Mouse (Mus musculus) heart, adult 2 months (tissue): ENCODE measurements around the gene Hoxd8. TPM values are rescaled to one million over a fixed set of nuclear protein-coding genes. Genes with fewer than 3 reads are reported as not detected.
A peak's percentile ranks its signal among the peaks of the same experiment; 100 is the strongest.

Experiments used
- DNase-seq, 2 experiments: peaks; one replicate each; pipeline ENCODE4 v3.0.0; 2021
- H3K27ac ChIP-seq: fragments of 200-600 bp; 2 replicates; pipeline ENCODE4 v1.8.1; 2022
- H3K27me3 ChIP-seq: fragments of 200-500 bp; 2 replicates; pipeline ENCODE4 v1.6.1; 2012; ENCODE audit warnings: mild to moderate bottlenecking, low read length, inconsistent platforms, mixed read lengths; ENCODE audit not compliant: control insufficient read depth, insufficient read depth
- H3K36me3 ChIP-seq: fragments of 200-500 bp; 2 replicates; pipeline ENCODE4 v1.6.1; 2012; ENCODE audit warnings: low read length, inconsistent platforms; ENCODE audit not compliant: control insufficient read depth, insufficient read depth
- H3K4me1 ChIP-seq: fragments of 200-500 bp; 2 replicates; pipeline ENCODE4 v1.6.1; 2011; ENCODE audit warnings: low read length; ENCODE audit not compliant: control insufficient read depth, insufficient read depth
- H3K4me3 ChIP-seq: fragments of 200-600 bp; 2 replicates; pipeline ENCODE4 v1.8.1; 2022
- H3K79me2 ChIP-seq: fragments of 200-500 bp; replicated peaks from 2 replicates; pipeline ENCODE4 v1.6.1; 2012; ENCODE audit warnings: mild to moderate bottlenecking, inconsistent platforms, low read length, moderate library complexity, mixed read lengths; ENCODE audit not compliant: control insufficient read depth, insufficient read depth
- H3K9ac ChIP-seq: fragments of 200-500 bp; 2 replicates; pipeline ENCODE4 v1.6.1; 2012; ENCODE audit warnings: low read depth, mild to moderate bottlenecking, control low read depth, inconsistent platforms, low read length, mixed read lengths
- CTCF ChIP-seq: fragments of 200-600 bp; IDR thresholded peaks from 2 replicates; pipeline ENCODE4 v1.8.1; 2022; ENCODE audit warnings: antibody characterized with exemption, mild to moderate bottlenecking, moderate library complexity
- EP300 ChIP-seq: fragments of 200-500 bp; IDR thresholded peaks from 2 replicates; pipeline ENCODE4 v1.6.1; 2011; ENCODE audit warnings: low read depth, low read length, control low read depth; ENCODE audit not compliant: insufficient read depth
- POLR2A ChIP-seq: fragments of 200-500 bp; IDR thresholded peaks from 2 replicates; pipeline ENCODE4 v1.6.1; 2011; ENCODE audit warnings: mild to moderate bottlenecking, low read depth, low read length, control low read depth; ENCODE audit not compliant: insufficient read depth
- WGBS: fragments of 180-500 bp; shearing (Covaris S2); methylation state at CpG from one replicate; pipeline ENCODE4 v1.1.7; 2018; 5-methylcytosine and 5-hydroxymethylcytosine counted together
- intact Hi-C: fragments of 180-260 bp; cut with DNase I; formaldehyde crosslinking; loops from one replicate; pipeline ENCODE4 v1.15.1; 2025
- polyA plus RNA-seq: library from polyadenylated mRNA; depleted of rRNA; stranded (reverse); fragments of >200 nt; gene quantifications from 2 replicates; pipeline ENCODE4 v1.2.3, GENCODE M21; 2012
- total RNA-seq, 2 experiments: library from RNA; stranded (reverse); gene quantifications; 2 replicates each; pipeline ENCODE4 v1.2.3; 2021

The Hoxd8 gene
- total and polyA plus RNA-seq, 3 experiments, result 0.59 to 1.0 (median 0.61) TPM

DNA sequence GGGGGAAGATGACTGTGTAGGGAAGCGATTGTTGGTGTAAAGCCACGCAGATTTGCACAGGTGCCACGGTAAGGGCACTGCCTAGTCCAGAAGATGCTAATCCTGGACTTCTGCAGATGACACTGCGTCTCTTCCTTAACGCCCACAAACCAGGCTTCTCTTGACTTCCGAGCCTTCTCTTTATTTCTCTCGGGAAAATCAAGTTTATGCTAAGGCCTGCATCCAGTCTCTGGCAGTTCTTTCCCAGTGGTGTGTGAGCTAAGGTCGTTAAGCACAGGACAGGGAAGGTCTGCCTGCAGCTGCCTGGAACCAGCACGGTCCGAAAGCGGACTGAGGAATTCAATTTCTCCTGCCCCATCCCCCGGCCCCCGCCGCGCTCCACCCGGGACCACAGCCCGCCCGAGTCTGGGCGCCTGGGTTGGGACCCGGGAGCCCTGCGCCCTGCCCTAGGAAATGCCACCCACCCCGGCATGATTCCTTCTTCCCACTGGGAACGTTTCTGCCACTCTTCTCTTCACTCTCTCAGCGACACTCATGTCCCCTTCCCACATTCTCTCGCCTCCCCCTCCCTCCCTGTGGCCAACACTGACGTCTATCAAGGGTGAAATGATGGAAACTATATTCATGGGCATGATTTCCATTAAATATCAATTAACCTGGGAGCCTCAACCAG is 559 bp upstream of the Hoxd8 start:
- no peak overlapping the region for H3K9ac ChIP-seq
- no peak for TF ChIP-seq CTCF
- TF ChIP-seq POLR2A, result no peak
- no peak for TF ChIP-seq EP300
- intact Hi-C loops, result loop anchor here (2.0 to 5.0 kb wide), 4 partner anchors 258 to 885 kb away; no protein-coding TSS in a partner anchor
- peak in 1 of 2 experiments; percentile 24 for DNase-seq
- no peaks in the 10 kb centered on the region for H3K4me1 ChIP-seq
- H3K4me3 ChIP-seq, result no peak overlapping the region
- H3K27ac ChIP-seq, result no peak overlapping the region
- H3K27me3 ChIP-seq, result peaks cover 33% of the 10 kb centered on the region
- no peaks in the 10 kb centered on the region for H3K79me2 ChIP-seq
- H3K36me3 ChIP-seq, result no peaks in the 10 kb centered on the region
- 13% methylated on average over 26 of the region's 26 CpGs for WGBS

DNA sequence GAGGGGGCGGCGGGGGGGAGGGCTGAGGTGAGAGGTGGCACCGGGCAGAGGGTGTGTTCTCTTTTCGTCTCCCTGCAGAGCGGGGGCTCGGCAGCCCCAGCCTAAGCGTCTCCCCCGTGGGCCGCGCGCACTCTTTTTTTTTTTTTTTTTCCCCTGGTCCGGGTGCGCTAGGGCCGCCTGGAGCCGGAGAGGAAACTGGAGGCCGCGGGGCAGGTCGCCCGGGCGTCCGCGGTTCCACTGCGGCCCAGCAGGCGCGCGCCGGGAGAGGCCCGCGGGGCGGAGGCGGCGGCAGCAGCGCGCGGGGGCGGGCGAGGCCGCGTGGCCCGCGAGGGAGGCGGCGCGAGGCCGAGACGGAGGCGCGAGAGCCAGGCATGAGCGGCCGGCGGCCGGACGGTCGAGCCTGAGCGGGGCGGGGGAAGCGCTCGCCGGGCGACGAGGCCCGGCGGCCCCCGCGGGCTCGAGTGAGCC is 618 bp downstream of the Hoxd8 start:
- Histone ChIP-seq H3K27me3 (peaks cover 28% of the 10 kb centered on the region), H3K9ac (peak overlapping the region; percentile 69), H3K4me1 (no peaks in the 10 kb centered on the region), H3K79me2 (no peaks in the 10 kb centered on the region), H3K27ac (no peak overlapping the region), H3K36me3 (no peaks in the 10 kb centered on the region), H3K4me3 (peak overlapping the region; percentile 35)
- 4% methylated on average over 62 of the region's 66 CpGs for WGBS
- peak; percentile 58 to 67 for DNase-seq
- intact Hi-C loops, result loop anchor here (5.0 kb wide), 2 partner anchors 257 to 607 kb away; no protein-coding TSS in a partner anchor
- TF ChIP-seq CTCF (0 out of 2 replicates have a peak, but pooled peaks have one; percentile 13), POLR2A (no peak), EP300 (no peak)

DNA sequence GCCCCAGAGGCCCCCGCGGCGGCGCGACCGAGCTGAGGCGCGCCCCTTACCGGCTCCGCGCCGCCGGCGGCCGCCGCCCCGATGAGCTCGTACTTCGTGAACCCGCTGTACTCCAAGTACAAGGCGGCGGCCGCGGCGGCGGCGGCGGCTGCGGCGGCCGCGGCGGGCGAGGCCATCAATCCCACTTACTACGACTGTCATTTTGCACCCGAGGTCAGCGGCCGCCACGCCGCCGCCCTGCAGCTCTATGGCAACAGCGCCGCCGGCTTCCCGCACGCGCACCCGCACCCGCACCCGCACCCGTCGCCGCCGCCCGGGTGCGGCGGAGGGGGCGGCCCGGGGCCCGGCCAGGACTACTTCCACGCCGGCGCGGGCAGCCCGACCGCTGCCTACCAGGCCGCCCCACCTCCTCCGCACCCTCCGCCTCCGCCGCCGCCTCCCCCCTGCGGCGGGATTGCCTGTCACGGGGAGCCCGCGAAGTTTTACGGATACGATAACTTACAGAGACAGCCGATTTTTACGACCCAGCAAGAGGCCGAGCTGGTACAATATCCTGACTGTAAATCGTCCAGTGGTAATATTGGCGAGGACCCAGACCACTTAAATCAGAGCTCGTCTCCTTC is 1.2 kb downstream of the Hoxd8 start:
- TF ChIP-seq CTCF, result no peak
- TF ChIP-seq EP300, result no peak
- TF ChIP-seq POLR2A, result no peak
- Histone ChIP-seq H3K27ac (no peak overlapping the region), H3K4me1 (no peaks in the 10 kb centered on the region), H3K79me2 (no peaks in the 10 kb centered on the region), H3K9ac (peak overlapping the region; percentile 44), H3K36me3 (no peaks in the 10 kb centered on the region), H3K27me3 (peaks cover 24% of the 10 kb centered on the region), H3K4me3 (0 out of 2 replicates have a peak overlapping the region, but pooled peaks have one; percentile 0)
- WGBS, result 3% methylated on average over 81 of the region's 85 CpGs
- DNase-seq, result peak; percentile 38 to 55
- intact Hi-C loops, result no loop called here

DNA sequence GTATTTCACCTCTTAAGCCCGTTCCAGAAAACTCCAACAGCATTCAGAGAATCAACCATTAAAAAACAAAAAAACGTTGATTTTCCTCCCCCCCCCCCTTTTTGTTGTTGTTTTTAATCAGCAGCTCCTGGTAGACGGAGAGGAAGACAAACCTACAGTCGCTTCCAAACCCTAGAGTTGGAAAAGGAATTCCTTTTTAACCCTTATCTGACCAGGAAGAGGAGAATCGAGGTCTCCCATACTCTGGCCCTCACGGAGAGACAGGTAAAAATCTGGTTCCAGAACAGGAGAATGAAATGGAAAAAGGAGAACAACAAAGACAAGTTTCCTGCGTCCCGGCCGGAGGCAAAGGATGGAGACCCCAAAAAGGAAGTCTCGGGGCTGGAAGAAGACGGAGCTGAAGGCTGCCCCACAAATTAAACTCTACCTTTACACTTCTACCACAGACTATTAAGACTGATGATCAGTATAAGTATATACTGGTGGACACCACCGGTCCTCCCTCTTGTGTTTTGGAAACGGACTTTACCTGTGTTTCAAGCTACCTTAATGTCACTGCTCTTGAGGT is 2.1 kb downstream of the Hoxd8 start:
- intact Hi-C loops, result no loop called here
- Histone ChIP-seq H3K36me3 (no peaks in the 10 kb centered on the region), H3K9ac (no peak overlapping the region), H3K79me2 (no peaks in the 10 kb centered on the region), H3K4me1 (no peaks in the 10 kb centered on the region), H3K27ac (no peak overlapping the region), H3K27me3 (peaks cover 29% of the 10 kb centered on the region), H3K4me3 (no peak overlapping the region)
- 12% methylated on average over 13 of the region's 13 CpGs for WGBS
- DNase-seq, result peak in 1 of 2 experiments; percentile 15
- TF ChIP-seq CTCF, result no peak
- no peak for TF ChIP-seq POLR2A
- no peak for TF ChIP-seq EP300

DNA sequence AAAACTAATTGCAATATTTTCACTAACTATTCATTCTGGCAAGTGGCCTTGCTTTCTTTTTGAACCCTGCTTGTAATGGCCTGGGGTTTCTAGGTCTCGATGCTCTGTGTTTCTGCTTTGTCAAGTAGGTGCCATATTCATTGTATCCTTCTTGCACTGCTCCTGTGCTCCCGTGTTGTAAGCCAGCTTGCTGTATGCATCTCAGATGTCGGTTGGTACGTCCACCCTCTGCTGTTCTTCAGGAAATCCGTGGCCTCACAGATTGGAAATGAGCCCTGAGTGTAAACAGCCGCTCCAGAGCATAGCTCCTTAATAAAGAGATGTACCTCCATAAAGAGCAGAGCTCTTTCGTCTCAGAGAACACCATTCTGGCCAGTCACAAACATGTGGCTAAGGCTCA is 3.2 kb downstream of the Hoxd8 start:
- no peak overlapping the region for H3K4me3 ChIP-seq
- intact Hi-C loops, result no loop called here
- no peak overlapping the region for H3K9ac ChIP-seq
- no peak overlapping the region for H3K27ac ChIP-seq
- H3K4me1 ChIP-seq, result no peaks in the 10 kb centered on the region
- H3K36me3 ChIP-seq, result no peaks in the 10 kb centered on the region
- H3K79me2 ChIP-seq, result no peaks in the 10 kb centered on the region
- H3K27me3 ChIP-seq, result peaks cover 35% of the 10 kb centered on the region
- TF ChIP-seq EP300 (no peak), CTCF (no peak), POLR2A (no peak)
- 28% methylated on average over 7 of the region's 7 CpGs for WGBS
- DNase-seq, result no peak
